Mouse (Mus musculus) heart, embryonic 11.5 days (tissue): ENCODE measurements around the gene Dab1. TPM values are rescaled to one million over a fixed set of nuclear protein-coding genes. Genes with fewer than 3 reads are reported as not detected.

Source experiments
- ATAC-seq: fragments of 200-750 bp; cut with Nextera tagmentation; replicated peaks from 2 replicates; pipeline ENCODE4 v1.8.0; 2017; ENCODE audit warnings: moderate library complexity; ENCODE audit not compliant: insufficient number of reproducible peaks, low FRiP score, low TSS enrichment
- H3K27ac ChIP-seq: fragments of 300-500 bp; sonication (generic); 2 replicates; pipeline ENCODE4 v1.5.1; 2014; ENCODE audit warnings: mild to moderate bottlenecking, low read depth, low read length
- H3K27me3 ChIP-seq: fragments of 300-500 bp; sonication (generic); 2 replicates; pipeline ENCODE4 v1.6.1; 2014; ENCODE audit warnings: mild to moderate bottlenecking, low read length, mixed read lengths; ENCODE audit not compliant: control insufficient read depth, insufficient read depth
- H3K36me3 ChIP-seq: fragments of 300-500 bp; sonication (generic); 2 replicates; pipeline ENCODE4 v1.6.1; 2014; ENCODE audit warnings: mild to moderate bottlenecking, low read length, moderate library complexity, mixed read lengths; ENCODE audit not compliant: control insufficient read depth, insufficient read depth
- H3K4me1 ChIP-seq: fragments of 300-500 bp; sonication (generic); 2 replicates; pipeline ENCODE4 v1.6.1; 2014; ENCODE audit warnings: low read length; ENCODE audit not compliant: control insufficient read depth, insufficient read depth
- H3K4me2 ChIP-seq: fragments of 300-500 bp; sonication (generic); 2 replicates; pipeline ENCODE4 v1.6.1; 2014; ENCODE audit warnings: mild to moderate bottlenecking, moderate library complexity
- H3K4me3 ChIP-seq: fragments of 300-500 bp; sonication (generic); 2 replicates; pipeline ENCODE4 v1.5.1; 2014; ENCODE audit warnings: low read depth, low read length
- H3K9ac ChIP-seq: fragments of 300-500 bp; sonication (generic); 2 replicates; pipeline ENCODE4 v1.6.1; 2014; ENCODE audit warnings: mild to moderate bottlenecking, low read depth, low read length, moderate library complexity
- H3K9me3 ChIP-seq: fragments of 300-500 bp; sonication (generic); replicated peaks from 2 replicates; pipeline ENCODE4 v1.6.1; 2016; ENCODE audit warnings: low read length; ENCODE audit not compliant: control insufficient read depth
- WGBS: fragments of 180-500 bp; shearing (Covaris S2); extraction: QIAGEN DNeasy Blood & Tissue Kit; methylation state at CpG from one replicate; pipeline ENCODE4 v1.1.7; 2014; ENCODE audit not compliant: insufficient replicate concordance; 5-methylcytosine and 5-hydroxymethylcytosine counted together
- polyA plus RNA-seq: library from polyadenylated mRNA; unstranded; fragments of >200 nt; fragmentation: Nextera tagmentation; extraction: Ambion mirVana; gene quantifications from 2 replicates; pipeline ENCODE4 v1.2.1, GENCODE M21; 2014

Dab1 gene
- polyA plus RNA-seq, 1 experiment from 2014 or later, result 1.9 TPM

DNA sequence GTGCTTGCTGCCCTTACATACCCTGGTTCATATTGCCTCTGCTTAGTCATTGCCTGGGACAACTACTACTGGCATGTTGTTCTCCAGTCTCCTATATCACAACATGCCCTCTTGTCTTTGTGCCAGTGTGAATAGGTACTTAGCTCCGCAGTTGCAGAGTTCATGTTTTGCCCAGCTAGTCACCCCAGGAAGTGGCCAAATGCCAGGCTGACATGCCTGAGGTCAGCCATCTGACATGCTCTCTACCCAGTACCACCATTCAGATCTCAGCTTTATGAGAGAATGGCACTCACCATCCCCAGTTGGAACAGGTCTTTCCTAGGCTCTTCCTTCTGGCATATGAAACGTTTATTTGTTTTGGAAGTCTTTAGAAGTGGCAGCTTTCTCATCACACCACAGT, 355.4 kb downstream of the Dab1 start:
- H3K9ac ChIP-seq, result no peak overlapping the region
- no peaks in the 10 kb centered on the region for H3K4me1 ChIP-seq
- H3K36me3 ChIP-seq, result no peaks in the 10 kb centered on the region
- no peak overlapping the region for H3K27ac ChIP-seq
- no peaks in the 10 kb centered on the region for H3K27me3 ChIP-seq
- no peaks in the 10 kb centered on the region for H3K9me3 ChIP-seq
- no peak overlapping the region for H3K4me2 ChIP-seq
- no peak for ATAC-seq
- 72% methylated on average over 2 of the region's 2 CpGs for WGBS
- no peak overlapping the region for H3K4me3 ChIP-seq

- no peak overlapping the region for H3K4me3 ChIP-seq
- H3K4me2 ChIP-seq, result no peak overlapping the region
- no peaks in the 10 kb centered on the region for H3K4me1 ChIP-seq
- H3K27ac ChIP-seq, result no peak overlapping the region
- no peaks in the 10 kb centered on the region for H3K36me3 ChIP-seq
- no peaks in the 10 kb centered on the region for H3K9me3 ChIP-seq
- H3K9ac ChIP-seq, result no peak overlapping the region
- no peak for ATAC-seq
- H3K27me3 ChIP-seq, result no peaks in the 10 kb centered on the region
- 71% methylated on average over 2 of the region's 2 CpGs for WGBS
Measured at GRCm38 (mm10) chr4:103974946-103975345, 355.8 kb downstream of the Dab1 start.

DNA sequence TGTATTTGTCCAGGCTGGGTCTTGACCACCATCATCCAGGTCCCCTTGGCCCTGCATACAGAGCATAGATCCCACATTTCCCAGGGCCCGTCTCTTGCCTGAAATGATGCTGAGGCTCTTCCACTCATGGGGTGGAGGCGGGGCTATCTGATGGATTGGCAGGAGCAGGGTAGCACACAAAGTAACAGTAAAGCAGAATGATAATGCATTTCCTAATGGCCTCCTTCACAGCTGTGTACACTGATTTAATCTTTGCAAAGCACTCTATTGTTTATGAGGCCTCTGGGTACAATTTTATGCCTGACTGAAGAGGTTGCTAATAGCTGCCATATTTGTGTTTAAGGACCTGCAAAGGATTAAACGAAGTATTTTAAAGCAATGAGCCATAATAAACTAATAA, 374.7 kb downstream of the Dab1 start:
- Histone ChIP-seq H3K4me3 (no peak overlapping the region), H3K9ac (no peak overlapping the region), H3K27ac (no peak overlapping the region), H3K36me3 (no peaks in the 10 kb centered on the region), H3K4me1 (no peaks in the 10 kb centered on the region), H3K4me2 (no peak overlapping the region), H3K27me3 (no peaks in the 10 kb centered on the region), H3K9me3 (no peaks in the 10 kb centered on the region)
- WGBS, result 78% methylated on average over 3 of the region's 3 CpGs
- ATAC-seq, result no peak

DNA sequence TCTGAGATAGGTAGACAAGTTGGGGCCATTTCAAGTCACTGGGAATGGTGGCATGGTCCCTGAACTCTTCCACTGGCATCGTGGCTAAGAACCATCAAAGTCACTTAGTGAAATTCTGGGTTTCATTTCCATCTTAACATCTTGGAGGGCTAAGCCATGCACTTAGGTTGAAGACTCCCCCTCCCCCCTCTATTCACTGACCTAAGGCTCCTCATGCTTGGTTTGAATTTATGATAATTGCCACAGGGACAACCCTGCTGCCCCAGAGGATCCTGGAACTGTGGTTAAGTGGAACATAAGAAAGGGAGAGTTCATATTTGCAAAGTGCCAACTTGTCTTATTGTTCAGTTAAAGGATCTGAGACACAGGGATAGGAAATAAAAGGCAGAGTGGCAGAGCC, 375.2 kb downstream of the Dab1 start:
- Histone ChIP-seq H3K9me3 (no peaks in the 10 kb centered on the region), H3K27ac (no peak overlapping the region), H3K27me3 (no peaks in the 10 kb centered on the region), H3K4me1 (no peaks in the 10 kb centered on the region), H3K4me3 (no peak overlapping the region), H3K36me3 (no peaks in the 10 kb centered on the region), H3K4me2 (no peak overlapping the region), H3K9ac (no peak overlapping the region)
- 62% methylated on average over 1 of the region's 1 CpGs for WGBS
- ATAC-seq, result no peak

DNA sequence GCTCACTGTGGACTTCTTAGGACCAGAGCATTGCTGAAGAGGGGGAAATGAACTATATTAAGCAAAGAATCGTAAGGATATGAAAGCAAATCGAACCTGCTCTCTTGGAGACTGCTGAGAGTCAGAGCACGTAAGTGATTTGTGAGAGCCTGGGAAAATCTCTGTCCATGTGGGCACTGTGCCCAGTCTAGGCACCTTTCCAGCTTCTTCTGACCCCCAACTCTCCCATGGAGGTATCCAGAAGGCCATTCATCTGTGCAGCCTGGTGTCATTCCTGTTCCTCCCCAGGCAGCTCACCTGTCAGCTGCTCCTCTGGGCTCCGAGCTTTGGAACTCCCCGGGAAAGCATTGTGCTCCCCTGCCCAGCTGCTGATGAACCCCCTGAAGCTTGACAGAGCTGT, 389.2 kb downstream of the Dab1 start:
- Histone ChIP-seq H3K36me3 (no peaks in the 10 kb centered on the region), H3K4me1 (no peaks in the 10 kb centered on the region), H3K4me2 (no peak overlapping the region), H3K4me3 (no peak overlapping the region), H3K9me3 (no peaks in the 10 kb centered on the region), H3K27me3 (no peaks in the 10 kb centered on the region), H3K9ac (no peak overlapping the region), H3K27ac (no peak overlapping the region)
- WGBS, result 76% methylated on average over 5 of the region's 5 CpGs
- no peak for ATAC-seq

DNA sequence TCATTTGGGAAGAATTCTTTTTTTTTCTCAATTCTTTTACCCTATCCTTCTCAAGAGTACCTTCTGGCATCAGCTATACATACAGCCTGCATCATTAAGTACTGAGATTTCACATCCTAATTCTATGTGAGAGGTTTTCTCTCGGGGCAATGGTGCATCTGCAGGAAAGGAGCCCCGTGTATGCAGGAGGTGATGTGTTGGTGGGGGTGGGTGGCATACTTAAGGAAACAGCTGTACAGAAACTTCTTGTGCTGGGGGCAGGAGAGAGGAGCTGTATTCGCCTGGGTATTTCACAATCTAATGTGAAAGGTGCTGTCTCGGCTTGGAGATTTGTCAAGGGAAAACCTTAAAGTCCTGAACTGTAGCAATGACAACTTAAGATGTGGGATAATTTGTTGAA, 392.5 kb downstream of the Dab1 start:
- Histone ChIP-seq H3K4me2 (no peak overlapping the region), H3K9ac (no peak overlapping the region), H3K36me3 (no peaks in the 10 kb centered on the region), H3K9me3 (no peaks in the 10 kb centered on the region), H3K4me1 (no peaks in the 10 kb centered on the region), H3K27me3 (no peaks in the 10 kb centered on the region), H3K27ac (no peak overlapping the region), H3K4me3 (no peak overlapping the region)
- ATAC-seq, result no peak
- WGBS, result 68% methylated on average over 4 of the region's 4 CpGs

GRCm38 (mm10) chr4:104012150-104012549, 393.0 kb downstream of the Dab1 start:
- Histone ChIP-seq H3K4me1 (no peaks in the 10 kb centered on the region), H3K27ac (no peak overlapping the region), H3K4me2 (no peak overlapping the region), H3K4me3 (no peak overlapping the region), H3K36me3 (no peaks in the 10 kb centered on the region), H3K9me3 (no peaks in the 10 kb centered on the region), H3K9ac (no peak overlapping the region), H3K27me3 (no peaks in the 10 kb centered on the region)
- no peak for ATAC-seq
- 73% methylated on average over 4 of the region's 4 CpGs for WGBS

GRCm38 (mm10) chr4:104025117-104025694, 406.0 kb downstream of the Dab1 start:
- WGBS, result 65% methylated on average over 2 of the region's 2 CpGs
- H3K4me1 ChIP-seq, result no peaks in the 10 kb centered on the region
- no peak overlapping the region for H3K27ac ChIP-seq
- ATAC-seq, result no peak
- no peaks in the 10 kb centered on the region for H3K36me3 ChIP-seq
- H3K27me3 ChIP-seq, result no peaks in the 10 kb centered on the region
- no peak overlapping the region for H3K4me2 ChIP-seq
- no peaks in the 10 kb centered on the region for H3K9me3 ChIP-seq
- no peak overlapping the region for H3K4me3 ChIP-seq
- no peak overlapping the region for H3K9ac ChIP-seq

DNA sequence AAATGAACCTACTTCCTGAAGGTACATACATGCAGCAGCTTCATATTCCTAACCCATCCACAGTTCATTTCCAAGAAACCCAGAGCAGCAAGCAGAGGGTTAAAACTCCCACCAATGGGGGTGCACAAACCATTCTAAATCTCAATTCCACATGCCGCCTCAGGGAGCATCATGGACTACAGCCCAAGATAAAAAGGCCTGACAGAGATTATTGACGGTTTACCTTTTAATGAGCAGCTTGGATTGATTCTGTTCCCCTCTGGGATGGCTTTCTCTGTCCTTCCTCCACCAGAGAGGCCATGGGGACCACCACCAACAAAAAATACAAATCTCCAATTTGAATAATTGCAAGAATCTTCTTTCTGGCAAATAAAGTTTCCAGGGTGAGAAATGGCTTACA, 407.7 kb downstream of the Dab1 start:
- Histone ChIP-seq H3K27me3 (no peaks in the 10 kb centered on the region), H3K9ac (no peak overlapping the region), H3K4me2 (no peak overlapping the region), H3K4me3 (no peak overlapping the region), H3K4me1 (no peaks in the 10 kb centered on the region), H3K9me3 (no peaks in the 10 kb centered on the region), H3K36me3 (no peaks in the 10 kb centered on the region), H3K27ac (no peak overlapping the region)
- WGBS, result 33% methylated on average over 2 of the region's 2 CpGs
- ATAC-seq, result no peak
